Mouse (Mus musculus) spleen, adult 2 months (tissue): ENCODE measurements around the gene Atad2b.

Source experiments
- CTCF ChIP-seq: fragments of 200-500 bp; IDR thresholded peaks from 2 replicates; pipeline ENCODE4 v1.5.1; 2011; ENCODE audit warnings: mild to moderate bottlenecking, inconsistent platforms; ENCODE audit not compliant: insufficient read depth, insufficient read length, insufficient replicate concordance; ENCODE audit errors: extremely low read depth
- POLR2A ChIP-seq: fragments of 200-500 bp; IDR thresholded peaks from 2 replicates; pipeline ENCODE4 v1.6.1; 2011; ENCODE audit warnings: low read depth, low read length, inconsistent platforms

DNA sequence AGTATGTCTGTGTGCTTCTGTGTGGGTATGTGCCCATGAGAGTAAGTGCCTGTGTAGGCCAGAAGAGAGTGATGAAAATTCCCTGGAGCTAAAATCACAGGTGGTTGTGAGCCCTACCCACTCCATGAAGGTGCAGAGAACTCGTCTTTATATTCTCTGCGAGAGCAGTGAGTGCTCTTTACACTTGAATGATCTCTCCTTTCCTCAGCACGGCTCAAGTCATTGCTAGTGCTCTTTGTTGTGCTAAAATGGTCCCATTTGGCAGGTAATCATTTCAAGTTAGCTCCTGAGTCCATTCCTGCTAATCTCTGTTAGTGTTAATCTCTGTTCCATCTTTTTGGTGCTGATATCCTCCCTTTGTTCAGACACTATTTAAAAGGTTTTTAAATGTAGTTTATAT is 150.4 kb downstream of the Atad2b start:
- TF ChIP-seq POLR2A (no peak), CTCF (no peak)
